Mouse (Mus musculus) embryonic facial prominence, embryonic 13.5 days (tissue): ENCODE results near the gene Cep112. TPM values are rescaled to one million over a fixed set of nuclear protein-coding genes. Genes with fewer than 3 reads are reported as not detected.

Source experiments
- ATAC-seq: fragments of 200-750 bp; cut with Nextera tagmentation; 2 replicates; pipeline ENCODE4 v1.8.0; 2017; ENCODE audit warnings: low read depth; ENCODE audit not compliant: insufficient number of reproducible peaks, insufficient read depth, low FRiP score, low TSS enrichment
- H3K27ac ChIP-seq: fragments of 300-500 bp; sonication (generic); 2 replicates; pipeline ENCODE4 v1.5.1; 2015; ENCODE audit warnings: moderate library complexity, mild to moderate bottlenecking, inconsistent platforms
- H3K27me3 ChIP-seq: fragments of 300-500 bp; sonication (generic); 2 replicates; pipeline ENCODE4 v1.6.1; 2015; ENCODE audit warnings: mild to moderate bottlenecking, inconsistent platforms
- H3K36me3 ChIP-seq: fragments of 300-500 bp; sonication (generic); 2 replicates; pipeline ENCODE4 v1.6.1; 2015; ENCODE audit warnings: mild to moderate bottlenecking, inconsistent platforms
- H3K4me1 ChIP-seq: fragments of 300-500 bp; sonication (generic); 2 replicates; pipeline ENCODE4 v1.6.1; 2015; ENCODE audit warnings: inconsistent platforms
- H3K4me2 ChIP-seq: fragments of 300-500 bp; sonication (generic); 2 replicates; pipeline ENCODE4 v1.6.1; 2015; ENCODE audit warnings: moderate library complexity, mild to moderate bottlenecking, inconsistent platforms
- H3K4me3 ChIP-seq: fragments of 300-500 bp; sonication (generic); 2 replicates; pipeline ENCODE4 v1.5.1; 2015; ENCODE audit warnings: mild to moderate bottlenecking, inconsistent platforms
- H3K9ac ChIP-seq: fragments of 300-500 bp; sonication (generic); 2 replicates; pipeline ENCODE4 v1.6.1; 2015; ENCODE audit warnings: mild to moderate bottlenecking, inconsistent platforms
- H3K9me3 ChIP-seq: fragments of 300-500 bp; sonication (generic); 2 replicates; pipeline ENCODE4 v1.6.1; 2016; ENCODE audit warnings: inconsistent platforms
- WGBS: fragments of 180-500 bp; shearing (Covaris S2); methylation state at CpG from one replicate; pipeline ENCODE4 v1.1.7; 2015; ENCODE audit warnings: mixed read lengths; 5-methylcytosine and 5-hydroxymethylcytosine counted together
- polyA plus RNA-seq: library from polyadenylated mRNA; unstranded; fragments of >200 nt; fragmentation: Nextera tagmentation; extraction: Ambion mirVana; gene quantifications from 2 replicates; pipeline ENCODE4 v1.2.1, GENCODE M21; 2015

Cep112 gene
- polyA plus RNA-seq, 1 experiment from 2014 or later = 21.9 TPM

DNA sequence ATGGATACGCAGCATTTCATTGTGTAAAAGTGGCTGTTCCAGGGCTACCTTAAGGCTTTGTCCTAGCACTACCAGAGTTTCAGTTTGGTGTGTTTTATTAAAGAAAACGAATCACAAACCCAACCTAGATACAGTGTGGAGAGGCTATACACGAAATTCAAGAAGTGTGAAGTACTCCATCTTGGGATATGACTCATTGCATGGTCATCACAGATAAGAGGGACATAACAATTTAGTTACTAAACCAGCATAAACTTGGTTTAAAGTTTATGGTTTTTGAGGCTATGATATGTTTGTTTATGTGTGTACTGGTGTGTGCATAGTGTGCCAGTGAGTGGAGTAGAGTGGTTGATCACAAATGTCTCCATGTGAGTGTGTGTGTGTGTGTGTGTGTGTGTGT is 34.6 kb downstream of the Cep112 start:
- Histone ChIP-seq H3K36me3 (0 out of 2 replicates have a peak, but pooled peaks cover 4% of the 10 kb centered on the region), H3K27ac (no peak overlapping the region), H3K27me3 (no peaks in the 10 kb centered on the region), H3K9me3 (no peaks in the 10 kb centered on the region), H3K4me1 (peaks cover 4% of the 10 kb centered on the region; the same call in 1 of the 2 replicates), H3K4me3 (no peak overlapping the region), H3K4me2 (no peak overlapping the region), H3K9ac (no peak overlapping the region)
- 84% methylated on average over 3 of the region's 3 CpGs for WGBS
- ATAC-seq = no peak

DNA sequence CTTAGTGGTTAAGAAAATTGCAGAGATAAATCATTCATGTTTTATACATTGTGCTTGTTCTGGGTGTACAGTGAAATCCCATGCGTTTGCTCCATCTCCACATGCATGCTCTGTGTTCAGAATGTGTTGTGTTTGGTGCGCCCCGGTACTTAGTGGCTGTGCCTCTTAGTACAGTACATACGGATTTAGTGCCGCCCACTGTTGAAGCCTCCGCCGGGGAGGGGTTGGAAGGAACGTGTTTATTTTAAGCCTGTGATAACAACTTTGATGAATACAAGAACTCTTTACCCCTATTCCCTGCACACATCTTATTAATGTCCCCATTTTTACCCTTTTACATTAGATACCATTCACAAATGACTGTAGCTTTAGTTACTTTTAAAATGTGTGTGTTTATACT is 39.1 kb downstream of the Cep112 start:
- WGBS = 85% methylated on average over 8 of the region's 8 CpGs
- Histone ChIP-seq H3K4me2 (no peak overlapping the region), H3K27me3 (no peaks in the 10 kb centered on the region), H3K4me1 (peaks cover 4% of the 10 kb centered on the region; the same call in 1 of the 2 replicates), H3K36me3 (0 out of 2 replicates have a peak, but pooled peaks cover 4% of the 10 kb centered on the region), H3K9me3 (no peaks in the 10 kb centered on the region), H3K9ac (no peak overlapping the region), H3K4me3 (no peak overlapping the region), H3K27ac (no peak overlapping the region)
- ATAC-seq = no peak

DNA sequence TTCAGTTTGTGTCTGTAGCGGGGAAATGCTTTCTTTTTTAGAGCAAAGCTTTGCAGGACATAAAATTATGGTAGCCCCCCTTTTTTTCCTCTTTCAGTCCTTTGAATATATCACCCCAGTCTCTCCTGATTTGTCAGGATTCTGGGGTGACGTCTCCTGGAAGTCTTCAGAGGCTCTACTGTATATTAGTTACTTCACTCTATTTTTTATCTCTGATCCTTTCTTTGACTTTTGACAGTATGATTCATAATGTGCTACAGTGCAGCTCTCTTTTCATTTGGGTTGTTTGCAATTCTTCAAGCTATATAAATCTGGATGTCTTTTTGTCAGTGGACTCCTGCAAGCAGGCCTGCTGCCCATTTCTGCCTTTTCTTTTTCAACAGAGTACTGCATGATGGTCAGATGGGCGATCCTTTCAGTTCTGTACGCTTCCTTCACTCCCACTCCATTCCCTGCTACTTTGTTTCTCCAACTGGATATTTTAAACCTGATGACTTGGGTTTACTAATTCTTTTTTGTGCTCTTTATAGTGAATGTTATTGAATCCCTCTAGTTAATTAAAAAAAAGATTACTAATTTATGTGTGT is 39.8 kb downstream of the Cep112 start:
- Histone ChIP-seq H3K27ac (no peak overlapping the region), H3K27me3 (no peaks in the 10 kb centered on the region), H3K9me3 (no peaks in the 10 kb centered on the region), H3K4me3 (no peak overlapping the region), H3K9ac (no peak overlapping the region), H3K36me3 (0 out of 2 replicates have a peak, but pooled peaks cover 4% of the 10 kb centered on the region), H3K4me2 (no peak overlapping the region), H3K4me1 (peaks cover 4% of the 10 kb centered on the region; the same call in 1 of the 2 replicates)
- ATAC-seq = no peak
- WGBS = 86% methylated on average over 4 of the region's 4 CpGs

DNA sequence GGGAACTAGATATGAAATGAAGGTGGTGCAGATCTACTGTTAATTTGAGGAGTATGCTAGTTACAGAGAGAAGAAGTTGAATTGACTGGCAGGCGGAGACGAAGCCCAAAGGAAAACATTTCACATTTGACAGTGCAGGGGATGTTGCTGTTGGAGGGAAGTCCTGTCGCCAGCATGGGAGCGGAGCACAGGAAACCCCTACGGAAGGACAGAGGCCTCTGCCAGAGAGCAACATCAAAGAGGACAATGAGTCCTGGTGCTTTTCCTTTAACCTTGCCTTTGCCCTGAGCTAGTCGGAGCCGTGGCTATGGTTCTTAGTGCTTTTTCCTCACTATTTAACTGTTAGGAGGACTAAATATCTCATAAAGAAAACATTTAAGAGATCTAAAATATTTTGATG is 50.7 kb downstream of the Cep112 start:
- Histone ChIP-seq H3K4me1 (no peaks in the 10 kb centered on the region), H3K36me3 (peaks cover 7% of the 10 kb centered on the region; the same call in 1 of the 2 replicates), H3K4me2 (no peak overlapping the region), H3K9me3 (no peaks in the 10 kb centered on the region), H3K27me3 (no peaks in the 10 kb centered on the region), H3K27ac (no peak overlapping the region), H3K4me3 (no peak overlapping the region), H3K9ac (no peak overlapping the region)
- 67% methylated on average over 7 of the region's 7 CpGs for WGBS
- ATAC-seq = no peak

DNA sequence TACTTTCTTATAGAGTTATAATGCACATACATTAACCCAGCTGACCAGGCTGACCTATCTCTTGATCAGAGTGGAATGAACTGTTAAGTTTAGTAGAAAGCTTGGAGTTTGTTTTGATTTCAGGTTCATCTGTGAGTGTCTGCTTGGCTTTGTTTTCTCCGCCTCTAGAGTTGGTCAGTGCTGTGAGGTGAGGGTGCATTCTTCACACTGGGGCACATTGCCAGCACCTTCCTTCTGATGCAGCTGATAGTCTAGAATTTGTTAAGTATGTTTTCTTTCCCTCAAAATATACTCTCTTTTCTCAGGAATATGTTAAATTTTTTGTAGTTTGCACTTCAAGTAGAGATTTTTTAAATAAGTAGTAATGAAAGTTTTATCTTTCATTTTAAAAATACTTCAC is 51.2 kb downstream of the Cep112 start:
- Histone ChIP-seq H3K4me1 (no peaks in the 10 kb centered on the region), H3K36me3 (peaks cover 7% of the 10 kb centered on the region; the same call in 1 of the 2 replicates), H3K27me3 (no peaks in the 10 kb centered on the region), H3K4me3 (no peak overlapping the region), H3K9ac (no peak overlapping the region), H3K9me3 (no peaks in the 10 kb centered on the region), H3K27ac (no peak overlapping the region), H3K4me2 (no peak overlapping the region)
- ATAC-seq = no peak
- 81% methylated on average over 1 of the region's 1 CpGs for WGBS

DNA sequence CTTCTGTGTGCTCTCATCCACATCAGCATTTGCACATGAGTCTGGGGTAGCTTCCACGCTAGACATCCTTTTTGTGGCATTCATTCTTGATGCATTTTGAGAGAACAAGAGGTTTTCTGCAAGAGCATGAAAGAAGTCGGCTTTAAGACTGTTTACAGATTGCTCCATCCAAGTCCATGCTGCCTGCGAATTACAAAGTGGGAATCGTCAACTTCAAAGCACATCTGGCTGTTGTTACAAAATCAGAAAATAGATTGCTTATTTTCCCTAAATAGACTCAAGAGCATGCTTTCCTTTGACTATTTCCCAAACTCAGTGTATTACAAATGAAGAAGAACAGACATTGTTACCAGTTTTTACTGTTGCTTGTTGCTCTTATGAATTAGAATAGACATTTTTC is 59.0 kb downstream of the Cep112 start:
- no peak overlapping the region for H3K4me3 ChIP-seq
- H3K9ac ChIP-seq = no peak overlapping the region
- H3K27ac ChIP-seq = 0 out of 2 replicates have a peak overlapping the region, but pooled peaks have one; percentile 12
- no peak overlapping the region for H3K4me2 ChIP-seq
- no peak for ATAC-seq
- WGBS = 40% methylated on average over 4 of the region's 4 CpGs
- no peaks in the 10 kb centered on the region for H3K9me3 ChIP-seq
- no peaks in the 10 kb centered on the region for H3K36me3 ChIP-seq
- H3K4me1 ChIP-seq = peaks cover 6% of the 10 kb centered on the region
- no peaks in the 10 kb centered on the region for H3K27me3 ChIP-seq

DNA sequence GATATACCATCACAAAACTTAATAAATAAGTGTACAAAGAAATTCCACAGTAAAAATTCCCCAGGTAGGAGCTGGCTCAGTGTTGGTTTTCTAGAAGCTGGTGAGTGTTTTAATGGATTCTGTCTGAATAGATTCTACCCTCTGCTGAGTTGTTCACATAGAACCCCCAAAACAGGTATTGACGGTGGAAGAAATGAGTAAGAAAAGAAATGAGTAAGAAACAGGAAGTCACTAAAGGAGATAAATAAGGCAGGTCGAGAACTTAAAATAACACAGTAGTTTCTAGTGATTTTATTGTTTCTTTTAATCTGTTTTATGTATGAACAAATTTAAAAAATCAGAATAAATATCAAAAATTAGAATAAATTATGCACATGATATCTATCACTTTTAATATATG is 63.3 kb downstream of the Cep112 start:
- no peak overlapping the region for H3K9ac ChIP-seq
- H3K4me3 ChIP-seq = no peak overlapping the region
- H3K4me2 ChIP-seq = no peak overlapping the region
- H3K9me3 ChIP-seq = no peaks in the 10 kb centered on the region
- WGBS = 81% methylated on average over 2 of the region's 2 CpGs
- peaks cover 6% of the 10 kb centered on the region for H3K4me1 ChIP-seq
- no peaks in the 10 kb centered on the region for H3K27me3 ChIP-seq
- H3K27ac ChIP-seq = no peak overlapping the region
- no peak for ATAC-seq
- H3K36me3 ChIP-seq = no peaks in the 10 kb centered on the region

DNA sequence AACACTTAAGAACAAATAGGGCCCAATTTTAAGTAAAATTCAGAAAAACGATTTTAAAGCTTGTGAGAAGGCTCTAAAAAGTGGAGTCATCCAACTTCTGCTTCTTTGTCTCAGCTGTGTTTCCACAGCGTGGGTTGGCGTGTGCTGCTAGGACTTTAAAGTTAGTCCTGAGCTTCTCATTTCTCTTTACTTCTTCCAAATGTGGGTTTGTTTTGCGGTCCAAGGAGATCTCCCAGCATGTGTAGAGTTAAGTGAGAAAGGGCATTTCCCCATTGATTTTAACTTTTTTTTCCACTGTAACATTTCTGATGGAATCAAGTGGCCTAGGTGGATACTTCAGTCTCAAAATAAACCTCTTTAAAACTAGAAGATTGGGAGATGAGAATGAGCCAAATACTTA is 64.9 kb downstream of the Cep112 start:
- H3K4me3 ChIP-seq = no peak overlapping the region
- H3K27me3 ChIP-seq = no peaks in the 10 kb centered on the region
- no peak overlapping the region for H3K27ac ChIP-seq
- H3K4me2 ChIP-seq = no peak overlapping the region
- peaks cover 1% of the 10 kb centered on the region; the same call in 1 of the 2 replicates for H3K4me1 ChIP-seq
- 85% methylated on average over 4 of the region's 4 CpGs for WGBS
- H3K36me3 ChIP-seq = no peaks in the 10 kb centered on the region
- no peak for ATAC-seq
- no peaks in the 10 kb centered on the region for H3K9me3 ChIP-seq
- no peak overlapping the region for H3K9ac ChIP-seq

DNA sequence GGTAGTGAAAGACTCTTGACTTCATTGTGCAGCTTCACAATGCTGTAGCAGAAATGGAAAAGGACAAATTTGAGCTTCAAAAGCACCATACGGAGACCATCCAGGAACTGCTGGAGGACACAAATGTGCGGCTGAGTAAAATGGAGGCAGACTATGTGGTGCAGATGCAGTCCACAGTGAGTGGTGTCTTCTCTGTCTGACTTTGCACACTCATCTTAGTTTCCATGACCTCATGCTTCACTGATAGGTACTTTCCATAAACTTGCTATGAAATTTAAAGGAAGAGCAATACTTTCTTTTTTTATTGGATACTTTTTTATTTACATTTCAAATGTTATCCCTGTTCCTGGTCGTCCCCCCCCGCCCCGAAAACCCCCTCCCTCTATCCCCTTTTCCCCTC is 83.2 kb downstream of the Cep112 start:
- Histone ChIP-seq H3K36me3 (no peaks in the 10 kb centered on the region), H3K9me3 (no peaks in the 10 kb centered on the region), H3K4me1 (peaks cover 4% of the 10 kb centered on the region; the same call in 1 of the 2 replicates), H3K9ac (no peak overlapping the region), H3K4me3 (no peak overlapping the region), H3K27me3 (no peaks in the 10 kb centered on the region), H3K27ac (no peak overlapping the region), H3K4me2 (no peak overlapping the region)
- no peak for ATAC-seq
- 87% methylated on average over 5 of the region's 5 CpGs for WGBS

DNA sequence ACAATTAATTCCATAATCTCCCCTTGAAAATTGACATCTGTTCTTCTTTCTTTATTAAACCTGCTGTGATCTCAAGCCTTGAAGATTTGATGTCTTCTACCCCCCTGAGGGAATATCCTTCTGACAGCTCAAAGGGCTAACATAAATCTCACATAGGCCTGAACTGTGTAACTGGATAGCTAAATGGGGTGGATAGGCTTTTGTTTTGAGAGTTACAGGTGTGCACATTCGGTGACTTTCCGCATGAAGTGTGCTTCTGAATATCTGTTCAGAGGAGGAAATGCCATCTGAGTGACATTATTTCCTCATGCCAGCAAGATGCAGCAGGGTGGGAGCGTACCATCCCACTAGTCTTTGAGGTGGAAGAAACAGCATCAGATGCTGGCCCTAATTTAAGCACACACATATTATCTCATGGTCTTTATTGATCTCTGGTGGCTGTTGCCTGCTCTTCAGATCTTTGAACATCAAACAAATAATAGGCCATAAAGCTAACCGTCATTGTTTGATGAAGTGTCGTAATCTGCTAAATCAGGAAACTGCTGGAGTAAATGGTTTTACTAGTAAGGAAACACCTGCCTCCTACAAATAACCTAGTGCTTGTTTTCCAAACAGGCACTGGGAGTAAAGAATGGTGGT is 102.9 kb downstream of the Cep112 start:
- H3K27ac ChIP-seq = no peak overlapping the region
- no peaks in the 10 kb centered on the region for H3K27me3 ChIP-seq
- no peaks in the 10 kb centered on the region for H3K9me3 ChIP-seq
- no peak for ATAC-seq
- H3K4me2 ChIP-seq = no peak overlapping the region
- WGBS = 50% methylated on average over 5 of the region's 5 CpGs
- H3K36me3 ChIP-seq = no peaks in the 10 kb centered on the region
- H3K4me3 ChIP-seq = no peak overlapping the region
- H3K4me1 ChIP-seq = peaks cover 7% of the 10 kb centered on the region; the same call in 1 of the 2 replicates
- H3K9ac ChIP-seq = no peak overlapping the region

DNA sequence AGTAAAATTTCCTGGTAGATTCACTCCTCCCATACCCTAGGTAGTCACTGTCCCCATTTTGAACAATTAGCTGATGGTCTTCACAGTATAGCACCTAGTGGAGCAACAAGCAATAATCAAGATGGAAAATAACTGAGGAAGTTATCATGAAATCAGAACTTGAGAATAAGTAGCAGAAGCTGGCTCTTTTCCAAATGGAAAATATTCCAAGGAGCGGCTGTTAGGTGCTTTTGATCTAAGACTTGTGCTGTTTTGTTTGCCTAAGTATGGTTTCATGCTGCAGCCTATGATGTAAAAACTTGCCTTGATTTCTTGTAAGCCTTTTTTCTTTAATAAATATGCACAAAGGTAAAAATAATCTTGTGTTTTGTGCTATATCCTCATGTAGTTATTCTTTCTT is 107.9 kb downstream of the Cep112 start:
- Histone ChIP-seq H3K9ac (no peak overlapping the region), H3K4me2 (no peak overlapping the region), H3K4me1 (peaks cover 7% of the 10 kb centered on the region; the same call in 1 of the 2 replicates), H3K27ac (no peak overlapping the region), H3K9me3 (no peaks in the 10 kb centered on the region), H3K27me3 (no peaks in the 10 kb centered on the region), H3K36me3 (no peaks in the 10 kb centered on the region), H3K4me3 (no peak overlapping the region)
- no peak for ATAC-seq
- 32% methylated on average over 1 of the region's 1 CpGs for WGBS

DNA sequence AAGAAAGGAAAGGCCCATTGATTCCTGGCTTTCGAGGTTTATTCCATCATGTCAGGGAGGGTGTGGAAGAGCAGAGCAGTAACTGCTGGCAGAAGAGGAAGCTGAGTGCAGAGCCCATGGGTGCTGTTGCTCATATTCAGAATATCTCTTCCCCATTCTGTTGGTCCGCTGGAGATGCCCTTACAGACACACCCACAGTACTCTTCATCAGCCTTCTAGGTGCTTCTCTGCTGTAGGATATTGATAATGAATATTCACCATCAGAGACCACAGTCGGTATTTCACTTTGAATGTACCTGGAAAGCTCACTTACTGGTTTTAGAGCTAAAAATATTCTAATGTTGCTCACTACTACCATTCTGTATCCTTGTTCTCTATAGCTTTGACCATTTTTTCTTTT is 109.0 kb downstream of the Cep112 start:
- no peak for ATAC-seq
- no peaks in the 10 kb centered on the region for H3K36me3 ChIP-seq
- no peak overlapping the region for H3K4me3 ChIP-seq
- peaks cover 7% of the 10 kb centered on the region; the same call in 1 of the 2 replicates for H3K4me1 ChIP-seq
- no peak overlapping the region for H3K27ac ChIP-seq
- no peaks in the 10 kb centered on the region for H3K9me3 ChIP-seq
- H3K4me2 ChIP-seq = no peak overlapping the region
- no peak overlapping the region for H3K9ac ChIP-seq
- 93% methylated on average over 3 of the region's 3 CpGs for WGBS
- H3K27me3 ChIP-seq = no peaks in the 10 kb centered on the region
